Mouse (Mus musculus): ENCODE results near the gene Rnf146. TPM values are rescaled to one million over a fixed set of nuclear protein-coding genes. Genes with fewer than 3 reads are reported as not detected.
"Not testable (repeated sequence)": the region's sequence is repeated elsewhere in the genome, so short reads cannot be mapped to it uniquely, and the experiment has no call there.

The Rnf146 gene
- 100 to 1,000 TPM in 2 of 4 experiments, 10 to 100 TPM in 2; 90.8 to 103 (median 97.6) TPM for total RNA-seq (2022)

- no peak for DNase-seq (ENCODE audit: low spot score in 2 of 2)
Observed at GRCm38 (mm10) chr10:29362197-29362900, at the start of gene Rnf146. TSS of gene Rnf146 (minus strand) at chr10:29362442.

GRCm38 (mm10) chr10:29402656-29403268, 40.5 kb upstream of the Rnf146 start:
- DNase-seq (ENCODE audit: low spot score in 2 of 2), result no peak

- not testable (repeated sequence) for DNase-seq (ENCODE audit: low spot score in 2 of 2)
Observed at GRCm38 (mm10) chr10:29394890-29395289, 32.6 kb upstream of the Rnf146 start.

- no peak for DNase-seq (ENCODE audit: low spot score in 2 of 2)
Observed at GRCm38 (mm10) chr10:29381558-29381957, 19.3 kb upstream of the Rnf146 start.

- no peak for DNase-seq (ENCODE audit: low spot score in 2 of 2)
Observed at GRCm38 (mm10) chr10:29374065-29374464, 11.8 kb upstream of the Rnf146 start.

- DNase-seq (ENCODE audit: low spot score in 2 of 2), result peak; percentile 58 to 82
Observed at GRCm38 (mm10) chr10:29361464-29362196, 612 bp downstream of the Rnf146 start.

GRCm38 (mm10) chr10:29361095-29361463, 1.2 kb downstream of the Rnf146 start:
- no peak for DNase-seq (ENCODE audit: low spot score in 2 of 2)

GRCm38 (mm10) chr10:29354183-29354582, 8.1 kb downstream of the Rnf146 start:
- DNase-seq (ENCODE audit: low spot score in 2 of 2), result peak; percentile 36 to 60

GRCm38 (mm10) chr10:29352575-29352974, 9.7 kb downstream of the Rnf146 start:
- no peak for DNase-seq (ENCODE audit: low spot score in 2 of 2)

- no peak for DNase-seq (ENCODE audit: low spot score in 2 of 2)
Observed at GRCm38 (mm10) chr10:29351420-29351819, 10.8 kb downstream of the Rnf146 start.

- DNase-seq (ENCODE audit: low spot score in 2 of 2), result no peak
Observed at GRCm38 (mm10) chr10:29346638-29347037, 15.6 kb downstream of the Rnf146 start.

- no peak for DNase-seq (ENCODE audit: low spot score in 2 of 2)
Observed at GRCm38 (mm10) chr10:29344232-29344631, 18.0 kb downstream of the Rnf146 start.

- DNase-seq (ENCODE audit: low spot score in 2 of 2), result peak; percentile 29 to 70
Observed at GRCm38 (mm10) chr10:29338355-29339056, 23.7 kb downstream of the Rnf146 start.

- DNase-seq (ENCODE audit: low spot score in 2 of 2), result no peak
Observed at GRCm38 (mm10) chr10:29333836-29334235, 28.4 kb downstream of the Rnf146 start.

- DNase-seq (ENCODE audit: low spot score in 2 of 2), result no peak
Observed at GRCm38 (mm10) chr10:29324817-29325216, 37.4 kb downstream of the Rnf146 start.

GRCm38 (mm10) chr10:29313905-29314304, 48.3 kb downstream of the Rnf146 start:
- no peak for DNase-seq (ENCODE audit: low spot score in 2 of 2)

- peak; percentile 74 to 79 for DNase-seq (ENCODE audit: low spot score in 2 of 2)
Observed at GRCm38 (mm10) chr10:29313064-29313638, 49.1 kb downstream of the Rnf146 start, which contains the start of gene Echdc1. TSS of gene Echdc1 (plus strand) at chr10:29313166.

GRCm38 (mm10) chr10:29311480-29312219, 50.6 kb downstream of the Rnf146 start:
- DNase-seq (ENCODE audit: low spot score in 2 of 2), result no peak

GRCm38 (mm10) chr10:29302230-29302629, 60.0 kb downstream of the Rnf146 start:
- no peak for DNase-seq (ENCODE audit: low spot score in 2 of 2)

Data from layer of hippocampus, adult 8-10 months (tissue).